Mouse (Mus musculus) stomach, postnatal 0 days (tissue): ENCODE measurements around the gene Fam3c.

Experiments
- CTCF ChIP-seq: IDR thresholded peaks from 2 replicates; pipeline ENCODE4 v1.5.1; 2016; ENCODE audit warnings: antibody characterized with exemption, low read depth, mild to moderate bottlenecking, moderate library complexity
- EP300 ChIP-seq: optimal IDR thresholded peaks from 2 replicates; pipeline ENCODE3; 2016; ENCODE audit warnings: antibody characterized with exemption

DNA sequence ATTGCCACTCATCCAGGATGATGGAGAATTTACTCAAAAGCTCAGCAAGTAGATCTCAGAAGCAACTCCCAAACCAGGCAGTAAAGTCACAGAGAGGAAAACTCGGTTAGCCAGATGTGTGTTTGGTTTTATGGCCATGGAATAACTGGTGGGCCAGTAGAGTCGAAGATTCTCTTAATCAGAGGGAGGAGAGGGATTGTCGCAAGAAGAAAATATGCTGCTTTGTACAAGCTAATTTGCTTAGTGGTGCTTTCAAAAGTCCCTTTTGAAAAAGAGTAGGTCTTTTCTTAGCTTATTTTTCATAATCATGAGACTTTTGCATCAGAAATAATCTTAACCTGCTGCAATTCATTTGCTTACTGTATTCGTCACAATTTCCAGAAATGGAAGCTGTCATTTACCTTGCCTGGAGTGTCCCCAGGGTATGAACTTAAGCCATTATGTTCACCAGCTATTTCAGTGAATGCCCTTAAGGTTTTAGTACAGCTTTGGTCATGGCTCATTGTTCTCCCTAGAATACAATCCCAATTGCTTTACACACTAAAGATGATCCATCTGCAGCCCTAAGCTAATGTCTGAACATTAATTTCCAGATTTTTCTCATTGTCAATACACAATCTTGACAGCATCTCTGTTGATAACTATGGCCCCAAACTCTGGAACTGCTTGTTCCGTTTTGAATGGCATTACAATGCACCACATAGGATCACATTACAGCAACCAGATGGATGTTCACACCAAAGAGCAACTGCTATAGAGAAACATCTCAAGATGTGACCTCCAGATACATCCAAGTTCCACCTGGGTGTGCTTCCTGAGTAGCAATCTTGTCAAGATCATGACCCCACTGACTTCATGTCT lies 88.0 kb downstream of the Fam3c start:
- TF ChIP-seq CTCF = no peak
- TF ChIP-seq EP300 = no peak
